Mouse (Mus musculus): ENCODE data around the gene Nedd9.

- TF ChIP-seq GATA1 (IDR thresholded peaks at IDR 0.05; ENCODE audit: borderline replicate concordance, low read length) (no peak), FLI1 (IDR thresholded peaks at IDR 0.05; ENCODE audit: low read length) (no peak)
These were observed 13.7 kb downstream of the Nedd9 start for GRCm38 (mm10) chr13:41473504-41473903.

Data from megakaryocyte, embryonic 14.5 days (primary cell).